Mouse (Mus musculus): ENCODE results near the gene Tgfb2. TPM values are rescaled to one million over a fixed set of nuclear protein-coding genes. Genes with fewer than 3 reads are reported as not detected.

Gene Tgfb2
- total and polyA plus RNA-seq, 3 experiments: 0.12 to 0.19 TPM; not detected in 1

- H3K27me3 ChIP-seq (ENCODE audit: control insufficient read depth in 1 of 2, insufficient read depth in 2 of 2, low read length in 2 of 2): no peaks in the 10 kb centered on the region
- TF ChIP-seq TBP (IDR thresholded peaks at IDR 0.05; ENCODE audit: low read depth, low read length): no peak
- TF ChIP-seq E2F4 (IDR thresholded peaks at IDR 0.05; ENCODE audit: borderline replicate concordance, low read depth, low read length): no peak
- no peak for TF ChIP-seq MEF2A (IDR thresholded peaks at IDR 0.05; ENCODE audit: extremely low read depth, insufficient replicate concordance, low read depth, low read length, poor library complexity, severe bottlenecking)
- TF ChIP-seq ZKSCAN1 (IDR thresholded peaks at IDR 0.05; ENCODE audit: low read depth, low read length): no peak
- no peak for TF ChIP-seq BHLHE40 (IDR thresholded peaks at IDR 0.05; ENCODE audit: borderline replicate concordance, low read depth, low read length)
- no peak for TF ChIP-seq HCFC1 (IDR thresholded peaks at IDR 0.05; ENCODE audit: low read depth, low read length)
- TF ChIP-seq MYC (IDR thresholded peaks at IDR 0.05; ENCODE audit: low read depth, low read length): no peak
- TF ChIP-seq TCF12 (IDR thresholded peaks at IDR 0.05; ENCODE audit: low read depth, low read length): no peak
- no peak for TF ChIP-seq CHD1 (IDR thresholded peaks at IDR 0.05; ENCODE audit: low read depth, low read length)
- no peaks in the 10 kb centered on the region for H3K36me3 ChIP-seq (ENCODE audit: control insufficient read depth in 1 of 2, insufficient read depth in 2 of 2, low read length in 2 of 2)
- H3K27ac ChIP-seq (ENCODE audit: control insufficient read depth, low read depth, low read length): no peak overlapping the region
- no peaks in the 10 kb centered on the region for H3K4me1 ChIP-seq (ENCODE audit: control insufficient read depth in 1 of 2, insufficient read depth in 2 of 2, low read length in 2 of 2)
- no peak for DNase-seq (ENCODE audit: low read depth, low spot score)
- H3K79me2 ChIP-seq (ENCODE audit: control insufficient read depth, insufficient read depth, low read length, poor library complexity): no peaks in the 10 kb centered on the region
- H3K4me3 ChIP-seq (ENCODE audit: control insufficient read depth in 1 of 2, insufficient read depth in 1 of 2, low read depth in 2 of 2, low read length in 2 of 2): no peak overlapping the region
- H3K9me3 ChIP-seq (replicated peaks; ENCODE audit: insufficient read depth, low read length): no peaks in the 10 kb centered on the region
- H3K9ac ChIP-seq (ENCODE audit: control insufficient read depth, low read depth, low read length, poor library complexity, severe bottlenecking): no peak overlapping the region
Observed at GRCm38 (mm10) chr1:186587065-186587804, 118.6 kb downstream of the Tgfb2 start.

GRCm38 (mm10) chr1:186585571-186586164 lies 120.1 kb downstream of the Tgfb2 start:
- H3K9ac ChIP-seq (ENCODE audit: control insufficient read depth, low read depth, low read length, poor library complexity, severe bottlenecking): no peak overlapping the region
- H3K4me1 ChIP-seq (ENCODE audit: control insufficient read depth in 1 of 2, insufficient read depth in 2 of 2, low read length in 2 of 2): no peaks in the 10 kb centered on the region
- no peak for DNase-seq (ENCODE audit: low read depth, low spot score)
- H3K27ac ChIP-seq (ENCODE audit: control insufficient read depth, low read depth, low read length): no peak overlapping the region
- H3K79me2 ChIP-seq (ENCODE audit: control insufficient read depth, insufficient read depth, low read length, poor library complexity): no peaks in the 10 kb centered on the region
- no peaks in the 10 kb centered on the region for H3K9me3 ChIP-seq (replicated peaks; ENCODE audit: insufficient read depth, low read length)
- TF ChIP-seq MXI1 (IDR thresholded peaks at IDR 0.05; ENCODE audit: low read depth, low read length) (no peak), SIN3A (IDR thresholded peaks at IDR 0.05; ENCODE audit: low read length) (no peak), ZMIZ1 (IDR thresholded peaks at IDR 0.05; ENCODE audit: low read depth, low read length) (no peak), TCF12 (IDR thresholded peaks at IDR 0.05; ENCODE audit: low read depth, low read length) (no peak), MYB (IDR thresholded peaks at IDR 0.05; ENCODE audit: low read depth, low read length) (no peak), ELF1 (IDR thresholded peaks at IDR 0.05; ENCODE audit: low read depth, low read length) (no peak), EP300 (IDR thresholded peaks at IDR 0.05; ENCODE audit: low read depth in 1 of 2, low read length in 2 of 2) (no peak), ETS1 (IDR thresholded peaks at IDR 0.05; ENCODE audit: low read depth, low read length) (no peak), KAT2A (conservative IDR thresholded peaks at IDR 0.05; ENCODE audit: low read depth, low read length) (no peak), TAL1 (IDR thresholded peaks at IDR 0.05; ENCODE audit: low read length) (no peak), CHD2 (IDR thresholded peaks at IDR 0.05; ENCODE audit: low read length) (no peak), HCFC1 (IDR thresholded peaks at IDR 0.05; ENCODE audit: low read depth, low read length) (no peak), UBTF (IDR thresholded peaks at IDR 0.05; ENCODE audit: borderline replicate concordance, insufficient read depth, low read depth, low read length) (no peak), E2F4 (IDR thresholded peaks at IDR 0.05; ENCODE audit: borderline replicate concordance, low read depth, low read length) (no peak), CTCF (IDR thresholded peaks at IDR 0.05 in 2 of 3, conservative IDR thresholded peaks at IDR 0.05 in 1 of 3; ENCODE audit: control insufficient read depth in 1 of 3, insufficient read depth in 1 of 3, low read depth in 2 of 3, low read length in 3 of 3, poor library complexity in 1 of 3, severe bottlenecking in 1 of 3) (no peak), POLR2A (IDR thresholded peaks at IDR 0.05; ENCODE audit: control insufficient read depth in 1 of 2, insufficient read depth in 1 of 2, low read depth in 1 of 2, low read length in 2 of 2, poor library complexity in 1 of 2) (no peak), ZC3H11A (IDR thresholded peaks at IDR 0.05; ENCODE audit: low read depth, low read length) (no peak), RAD21 (IDR thresholded peaks at IDR 0.05; ENCODE audit: low read depth, low read length) (no peak), GATA1 (IDR thresholded peaks at IDR 0.05; ENCODE audit: low read depth, low read length) (no peak), TBP (IDR thresholded peaks at IDR 0.05; ENCODE audit: low read depth, low read length) (no peak)
- no peak overlapping the region for H3K4me3 ChIP-seq (ENCODE audit: control insufficient read depth in 1 of 2, insufficient read depth in 1 of 2, low read depth in 2 of 2, low read length in 2 of 2)
- H3K27me3 ChIP-seq (ENCODE audit: control insufficient read depth in 1 of 2, insufficient read depth in 2 of 2, low read length in 2 of 2): no peaks in the 10 kb centered on the region
- H3K36me3 ChIP-seq (ENCODE audit: control insufficient read depth in 1 of 2, insufficient read depth in 2 of 2, low read length in 2 of 2): no peaks in the 10 kb centered on the region

Data from MEL (cell line).